Mouse (Mus musculus) bone marrow macrophage, adult 2 months (primary cell): ENCODE measurements around the gene Glis1. TPM values are rescaled to one million over a fixed set of nuclear protein-coding genes. Genes with fewer than 3 reads are reported as not detected.

Experiments used
- H3K27ac ChIP-seq: 2 replicates; pipeline ENCODE4 v1.5.1; 2012; ENCODE audit warnings: low read depth, low read length; ENCODE audit not compliant: insufficient read depth
- H3K4me1 ChIP-seq: 2 replicates; pipeline ENCODE4 v1.6.1; 2012; ENCODE audit warnings: low read length; ENCODE audit not compliant: control insufficient read depth, insufficient read depth
- H3K4me3 ChIP-seq: 2 replicates; pipeline ENCODE4 v1.5.1; 2012; ENCODE audit warnings: mild to moderate bottlenecking, low read length, moderate library complexity; ENCODE audit not compliant: insufficient read depth
- CTCF ChIP-seq: IDR thresholded peaks from 2 replicates; pipeline ENCODE4 v1.5.1; 2012; ENCODE audit warnings: low read depth, mild to moderate bottlenecking, low read length, moderate library complexity
- POLR2A ChIP-seq: IDR thresholded peaks from 2 replicates; pipeline ENCODE4 v1.6.1; 2012; ENCODE audit warnings: mild to moderate bottlenecking, low read depth, low read length, borderline replicate concordance
- polyA plus RNA-seq: library from polyadenylated mRNA; stranded (reverse); fragments of >200 nt; gene quantifications from 2 replicates; pipeline ENCODE4 v1.2.4, GENCODE M21; 2012; ENCODE audit not compliant: missing spikeins, insufficient read depth, insufficient read length

The Glis1 gene
- polyA plus RNA-seq, 1 experiment: not detected

DNA sequence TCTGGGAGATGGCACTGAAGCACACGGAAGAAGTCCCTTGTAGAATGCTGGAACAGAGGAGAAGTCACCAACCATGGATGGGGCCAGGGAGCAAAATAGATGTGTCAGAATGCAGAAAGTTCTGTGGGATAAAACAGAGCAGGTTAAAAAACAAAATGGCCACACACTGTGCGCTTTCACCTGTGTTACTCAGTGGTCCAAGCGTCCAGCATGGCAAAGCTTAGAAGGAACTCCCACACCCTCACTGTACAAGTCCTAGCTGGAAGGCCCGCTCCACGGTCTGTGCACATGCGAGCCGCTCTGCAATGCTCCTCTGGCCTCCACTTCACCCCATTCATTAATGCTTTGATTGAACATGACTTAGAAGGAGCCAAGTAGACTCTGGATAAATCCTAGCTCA lies 81.2 kb downstream of the Glis1 start:
- no peak for TF ChIP-seq POLR2A
- TF ChIP-seq CTCF: no peak
- no peaks in the 10 kb centered on the region for H3K4me1 ChIP-seq
- no peak overlapping the region for H3K27ac ChIP-seq
- H3K4me3 ChIP-seq: no peak overlapping the region

DNA sequence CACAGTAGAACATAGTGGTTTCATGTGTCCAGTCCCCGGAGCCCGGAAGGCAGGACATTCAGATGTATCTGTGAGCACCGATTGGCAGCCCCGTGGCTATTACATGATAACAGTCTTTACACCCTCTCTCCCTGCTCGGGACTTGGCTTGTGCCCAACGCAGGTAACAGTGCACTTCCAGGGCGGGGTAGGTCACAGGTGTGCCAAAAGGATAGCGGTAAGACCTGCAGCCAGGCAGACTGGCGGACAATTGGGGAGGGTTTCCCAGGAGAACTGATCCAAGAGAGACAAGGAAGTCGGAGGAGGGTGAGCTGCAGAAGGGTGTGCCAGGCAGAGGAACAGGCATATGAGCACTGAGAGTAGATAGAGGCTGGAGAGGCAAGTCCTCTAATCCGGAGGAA lies 84.4 kb downstream of the Glis1 start:
- H3K27ac ChIP-seq: no peak overlapping the region
- no peak overlapping the region for H3K4me3 ChIP-seq
- no peaks in the 10 kb centered on the region for H3K4me1 ChIP-seq
- TF ChIP-seq CTCF: no peak
- no peak for TF ChIP-seq POLR2A

DNA sequence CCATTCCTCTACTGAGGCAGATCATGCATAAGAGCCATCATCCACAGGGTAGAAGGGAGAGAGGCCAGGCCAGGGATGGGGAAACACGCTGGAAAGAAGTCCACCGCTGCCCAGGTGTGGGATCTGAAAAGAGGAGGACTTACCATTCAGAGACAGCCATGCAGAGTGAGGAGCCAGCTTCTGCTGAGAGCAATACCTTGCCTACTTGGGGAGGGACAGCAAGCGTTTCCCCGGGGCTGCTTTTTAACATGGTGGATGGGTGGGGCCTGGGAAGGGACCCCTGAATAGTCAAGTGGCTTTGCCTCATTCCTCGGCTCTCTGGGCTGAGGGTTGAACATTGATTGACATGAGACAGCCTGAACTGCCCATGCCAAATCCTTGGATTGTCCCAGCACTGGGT lies 85.7 kb downstream of the Glis1 start:
- TF ChIP-seq CTCF: no peak
- no peak for TF ChIP-seq POLR2A
- Histone ChIP-seq H3K4me1 (no peaks in the 10 kb centered on the region), H3K27ac (no peak overlapping the region), H3K4me3 (no peak overlapping the region)

GRCm38 (mm10) chr4:107520816-107521215 lies 86.4 kb downstream of the Glis1 start:
- H3K4me3 ChIP-seq: no peak overlapping the region
- H3K4me1 ChIP-seq: no peaks in the 10 kb centered on the region
- TF ChIP-seq CTCF: no peak
- no peak for TF ChIP-seq POLR2A
- no peak overlapping the region for H3K27ac ChIP-seq

DNA sequence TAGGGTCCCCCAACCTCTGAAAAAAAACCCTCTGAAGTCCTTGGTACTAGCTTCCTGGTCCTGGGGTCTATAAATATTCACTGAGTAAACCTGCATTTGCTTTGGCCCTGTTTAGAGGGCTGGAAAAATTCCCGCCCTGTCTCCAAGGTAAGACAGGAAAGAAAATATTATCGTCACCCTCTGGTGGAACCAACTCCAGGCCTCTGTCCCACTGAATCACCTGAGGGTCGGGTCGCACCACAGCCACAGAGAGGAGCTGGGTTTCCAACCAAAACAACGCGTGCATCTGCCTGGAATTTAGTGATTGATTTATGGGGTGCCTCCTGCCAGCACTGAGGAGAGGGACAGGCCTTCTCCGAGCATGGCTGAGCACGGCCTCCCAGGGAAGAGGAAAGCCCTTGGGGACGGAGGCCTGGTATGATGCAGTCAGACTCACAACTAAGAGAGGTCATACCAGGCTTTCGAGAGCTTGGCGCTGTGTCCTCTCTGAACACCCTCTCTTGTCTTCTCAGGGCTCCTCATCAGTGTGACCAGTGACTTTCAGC lies 89.3 kb downstream of the Glis1 start:
- no peak overlapping the region for H3K4me3 ChIP-seq
- H3K4me1 ChIP-seq: no peaks in the 10 kb centered on the region
- TF ChIP-seq POLR2A (no peak), CTCF (no peak)
- H3K27ac ChIP-seq: no peak overlapping the region

DNA sequence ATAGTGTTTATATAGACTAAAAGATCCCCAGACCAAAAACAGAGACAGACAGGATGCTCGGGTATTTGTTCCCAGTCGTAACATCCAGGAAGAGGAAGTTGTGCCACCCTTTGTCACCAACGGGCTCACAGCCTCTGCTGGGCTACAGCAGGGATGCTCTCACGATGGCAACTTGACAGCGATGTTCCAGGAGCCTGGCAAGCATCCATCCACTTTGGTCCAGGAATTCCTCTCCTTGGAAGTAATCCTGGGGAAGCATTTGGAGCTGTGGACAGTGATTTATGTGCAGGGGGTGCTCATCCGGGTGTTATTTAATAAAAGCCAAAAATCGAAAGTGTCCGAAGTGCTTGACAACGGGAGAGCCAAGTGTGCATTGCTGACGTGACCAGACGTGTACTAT lies 100.7 kb downstream of the Glis1 start:
- TF ChIP-seq POLR2A (no peak), CTCF (no peak)
- Histone ChIP-seq H3K27ac (no peak overlapping the region), H3K4me1 (no peaks in the 10 kb centered on the region), H3K4me3 (no peak overlapping the region)

- H3K4me3 ChIP-seq: no peak overlapping the region
- no peaks in the 10 kb centered on the region for H3K4me1 ChIP-seq
- H3K27ac ChIP-seq: no peak overlapping the region
- TF ChIP-seq POLR2A: no peak
- TF ChIP-seq CTCF: no peak
Measured at GRCm38 (mm10) chr4:107538116-107538515, 103.7 kb downstream of the Glis1 start.

- Histone ChIP-seq H3K4me3 (no peak overlapping the region), H3K4me1 (no peaks in the 10 kb centered on the region), H3K27ac (no peak overlapping the region)
- TF ChIP-seq POLR2A (no peak), CTCF (no peak)
Measured at GRCm38 (mm10) chr4:107538561-107538960, 104.2 kb downstream of the Glis1 start.

GRCm38 (mm10) chr4:107539021-107539420 lies 104.6 kb downstream of the Glis1 start:
- no peak overlapping the region for H3K27ac ChIP-seq
- no peaks in the 10 kb centered on the region for H3K4me1 ChIP-seq
- no peak overlapping the region for H3K4me3 ChIP-seq
- TF ChIP-seq POLR2A (no peak), CTCF (no peak)

DNA sequence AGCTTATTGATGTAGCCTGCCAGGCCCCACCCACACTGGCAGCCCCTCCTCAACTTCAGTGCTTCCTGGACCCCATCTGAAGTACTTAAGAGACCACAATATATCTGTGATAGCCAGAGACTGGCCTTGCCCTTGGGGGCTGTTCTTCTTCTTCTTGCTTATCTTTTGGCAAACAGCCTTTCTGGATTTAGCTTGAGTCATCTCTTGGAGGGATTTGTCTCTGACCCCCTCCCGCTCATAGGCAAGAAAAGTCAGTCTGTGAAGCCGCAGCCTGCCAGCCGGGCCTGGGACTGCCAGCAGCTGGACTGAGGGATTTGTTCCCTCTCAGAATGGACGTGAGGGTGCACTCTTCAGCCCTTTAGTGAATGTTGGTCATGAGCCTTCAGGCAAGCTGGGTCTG lies 107.4 kb downstream of the Glis1 start:
- TF ChIP-seq CTCF: no peak
- TF ChIP-seq POLR2A: no peak
- Histone ChIP-seq H3K4me3 (no peak overlapping the region), H3K4me1 (no peaks in the 10 kb centered on the region), H3K27ac (no peak overlapping the region)

DNA sequence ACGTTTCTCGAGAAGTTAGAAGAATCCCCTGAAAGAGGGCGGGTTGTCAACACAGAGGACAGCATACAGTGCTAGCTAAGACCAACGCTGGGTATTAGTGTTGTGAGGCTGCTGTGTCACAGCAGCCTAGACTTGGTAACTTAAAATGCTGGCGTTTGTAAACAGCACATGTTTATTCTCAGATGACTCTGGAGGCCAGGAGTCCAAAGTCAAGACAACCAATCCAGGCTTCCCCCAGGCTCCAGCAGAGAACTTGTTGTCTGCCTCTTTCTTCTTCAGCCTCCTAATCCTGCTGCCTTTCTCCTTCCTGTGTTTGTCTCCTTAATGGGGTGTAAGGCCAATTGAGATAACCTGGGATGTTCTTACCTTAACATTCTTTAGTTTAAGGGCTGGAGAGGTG lies 110.5 kb downstream of the Glis1 start:
- no peaks in the 10 kb centered on the region for H3K4me1 ChIP-seq
- H3K27ac ChIP-seq: no peak overlapping the region
- H3K4me3 ChIP-seq: no peak overlapping the region
- TF ChIP-seq CTCF: no peak
